Mouse (Mus musculus): ENCODE measurements at regions not wholly inside any gene's neighbourhood (a gene's known extent, or its start where the extent isn't known, plus 50 kb on each side); places are given as distances from the start of the nearest gene placed in this dataset.

GRCm38 (mm10) chr1:184608338-184608737, 124.1 kb downstream of the Hlx start:
- no peak for DNase-seq (ENCODE audit: low spot score in 2 of 2)

- DNase-seq (ENCODE audit: low spot score in 2 of 2): no peak
Measured at GRCm38 (mm10) chr1:184606541-184606940, 125.9 kb downstream of the Hlx start.

DNA sequence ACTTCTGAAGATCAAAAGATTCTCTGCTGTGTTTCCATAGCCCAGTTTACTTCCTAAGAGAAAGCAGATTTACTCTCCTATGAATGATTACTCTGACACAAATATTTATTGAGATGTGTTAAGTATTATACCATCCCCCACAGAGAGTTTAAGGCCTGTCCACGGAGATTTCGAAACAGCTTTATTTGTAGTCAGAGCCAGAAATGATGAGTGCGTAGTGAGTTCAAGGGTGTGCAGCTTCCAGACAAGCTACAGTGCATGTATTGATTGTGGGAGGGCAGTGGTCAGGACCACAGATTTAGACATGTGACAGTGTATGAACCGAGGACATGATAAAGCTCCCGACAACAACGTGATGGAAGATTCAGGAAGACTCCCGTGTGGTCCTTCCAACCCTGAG, 126.8 kb downstream of the Hlx start:
- DNase-seq (ENCODE audit: low spot score in 2 of 2): no peak

DNA sequence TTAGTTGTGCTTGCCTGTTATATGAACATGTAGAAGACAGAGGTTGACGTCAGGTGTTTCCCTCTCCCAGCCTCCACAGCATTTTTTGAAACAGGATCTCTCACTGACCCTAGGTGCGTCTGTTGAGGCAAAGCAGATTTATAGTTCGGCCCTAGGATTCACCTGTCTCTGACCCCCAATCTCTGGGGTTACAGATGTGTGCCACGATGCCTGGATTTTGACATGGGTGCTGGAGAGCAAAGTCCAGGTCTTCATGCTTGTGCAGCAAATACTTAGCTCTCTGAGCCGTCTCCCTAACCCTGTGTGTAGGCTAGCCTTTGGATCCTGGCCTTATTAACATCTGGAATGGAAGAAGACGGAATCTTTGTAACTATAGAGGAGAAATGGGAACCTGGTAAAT, 129.3 kb downstream of the Hlx start:
- DNase-seq (ENCODE audit: low spot score in 2 of 2): no peak

DNA sequence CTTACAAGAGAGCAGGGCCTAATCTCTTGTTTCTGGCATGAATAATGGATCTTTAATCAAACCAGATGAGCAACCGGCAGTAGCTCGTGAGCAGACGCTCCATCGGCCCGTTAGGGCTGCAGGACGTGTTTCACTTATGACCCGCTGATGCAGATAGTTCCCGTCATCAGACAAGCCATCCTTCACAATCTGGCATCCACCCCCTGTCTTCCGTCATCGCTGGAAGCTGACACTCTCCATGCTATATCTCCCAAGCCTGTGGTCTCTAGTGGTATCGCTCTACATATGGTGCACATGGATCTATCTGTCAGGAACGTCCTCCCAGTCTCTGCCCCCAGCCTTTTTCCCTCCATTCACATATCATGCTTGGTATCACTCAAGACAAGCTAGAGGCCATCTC, 137.0 kb downstream of the Hlx start:
- no peak for DNase-seq (ENCODE audit: low spot score in 2 of 2)

- DNase-seq (ENCODE audit: low spot score in 2 of 2): no peak
Measured at GRCm38 (mm10) chr1:184590634-184591033, 141.8 kb downstream of the Hlx start.

- no peak for DNase-seq (ENCODE audit: low spot score in 2 of 2)
Measured at GRCm38 (mm10) chr1:184589277-184589676, 143.1 kb downstream of the Hlx start.

GRCm38 (mm10) chr1:184584505-184584874, 147.9 kb downstream of the Hlx start:
- no peak for DNase-seq (ENCODE audit: low spot score in 2 of 2)

- DNase-seq (ENCODE audit: low spot score in 2 of 2): no peak
Measured at GRCm38 (mm10) chr1:184583751-184584504, 148.5 kb downstream of the Hlx start.

DNA sequence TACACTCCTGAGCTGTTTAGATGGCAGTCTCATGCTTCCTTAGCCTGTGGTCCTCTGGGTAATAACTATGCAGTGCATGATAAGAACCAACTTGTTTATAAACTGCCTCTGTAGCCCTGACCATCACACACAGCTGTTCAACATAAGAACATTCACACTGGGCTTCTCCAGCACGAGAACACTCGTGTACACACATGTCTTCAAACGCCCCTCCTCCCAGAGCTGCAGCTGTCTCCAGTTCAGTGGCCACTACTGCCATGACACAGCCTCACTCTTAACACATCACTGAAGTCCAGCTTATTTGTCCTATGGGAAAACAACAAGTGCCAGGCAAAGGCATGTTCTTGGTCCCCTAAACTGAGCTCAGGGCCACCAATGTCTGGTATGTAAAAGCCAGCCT, 152.9 kb downstream of the Hlx start:
- DNase-seq (ENCODE audit: low spot score in 2 of 2): no peak

DNA sequence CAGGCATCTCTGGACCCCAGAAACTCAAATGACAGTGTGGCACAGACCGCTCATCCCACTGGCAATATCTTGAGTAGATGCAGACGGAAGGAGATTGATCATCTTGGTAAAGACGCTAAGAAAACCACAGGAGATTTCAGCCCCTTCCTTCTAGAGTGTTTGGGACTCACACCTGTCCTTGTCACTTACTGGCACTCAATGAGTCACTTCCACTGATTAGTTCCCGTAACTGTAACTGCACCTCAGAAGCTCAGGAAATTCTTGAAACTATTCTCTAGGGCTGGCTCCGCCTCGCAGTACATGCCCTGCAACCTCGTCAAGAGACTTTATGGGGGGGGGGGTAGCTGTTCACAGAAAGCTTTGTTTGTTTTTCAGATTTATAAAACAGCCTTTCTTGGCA, 155.9 kb downstream of the Hlx start:
- DNase-seq (ENCODE audit: low spot score in 2 of 2): no peak

DNA sequence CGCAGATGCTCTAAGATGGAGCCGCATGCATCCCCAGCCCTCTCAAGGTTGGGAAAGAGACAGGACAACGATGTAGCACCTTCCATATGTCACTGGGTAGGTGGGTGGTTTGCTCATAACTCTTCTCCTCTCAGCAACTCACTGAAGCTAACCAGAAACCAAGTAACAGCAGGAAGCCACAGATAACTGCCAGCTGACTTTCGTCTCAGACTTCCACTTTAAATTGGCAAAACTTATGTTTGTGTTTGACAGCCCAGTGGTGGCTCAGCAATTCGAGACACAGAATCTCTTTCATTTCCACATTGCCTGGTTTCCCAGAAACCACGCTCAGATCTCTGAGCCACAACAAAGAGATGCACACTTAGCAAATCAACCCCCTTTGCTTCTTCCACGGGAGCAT, 159.1 kb downstream of the Hlx start:
- DNase-seq (ENCODE audit: low spot score in 2 of 2): no peak

- no peak for DNase-seq (ENCODE audit: low spot score in 2 of 2)
Measured at GRCm38 (mm10) chr1:184570681-184571080, 161.7 kb downstream of the Hlx start.

GRCm38 (mm10) chr1:184562926-184563325, 169.5 kb downstream of the Hlx start:
- no peak for DNase-seq (ENCODE audit: low spot score in 2 of 2)

GRCm38 (mm10) chr1:184562239-184562638, 170.2 kb downstream of the Hlx start:
- DNase-seq (ENCODE audit: low spot score in 2 of 2): no peak

- no peak for DNase-seq (ENCODE audit: low spot score in 2 of 2)
Measured at GRCm38 (mm10) chr1:184559543-184559942, 172.9 kb downstream of the Hlx start.

- DNase-seq (ENCODE audit: low spot score in 2 of 2): no peak
Measured at GRCm38 (mm10) chr1:184553791-184554190, 178.6 kb downstream of the Hlx start.

DNA sequence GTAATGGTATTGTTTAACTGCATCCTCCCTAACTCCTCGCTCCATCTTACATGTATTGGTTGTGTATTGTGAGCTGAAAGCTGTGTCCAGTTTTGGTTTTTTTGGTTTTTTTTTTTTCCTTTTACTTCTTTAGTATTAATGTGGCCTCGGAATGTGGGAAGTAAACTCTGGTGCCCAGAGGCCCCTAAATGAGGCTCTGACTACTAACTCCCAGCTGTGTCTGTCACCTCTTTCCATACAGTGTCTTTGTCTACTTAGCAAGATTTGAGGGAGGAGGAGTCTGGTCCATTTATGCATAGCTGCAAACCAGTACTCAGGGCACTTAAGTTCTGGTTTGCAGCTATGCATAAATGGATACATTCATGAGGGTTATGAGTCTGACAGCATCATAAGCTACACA, 181.9 kb downstream of the Hlx start:
- DNase-seq (ENCODE audit: low spot score in 2 of 2): no peak

DNA sequence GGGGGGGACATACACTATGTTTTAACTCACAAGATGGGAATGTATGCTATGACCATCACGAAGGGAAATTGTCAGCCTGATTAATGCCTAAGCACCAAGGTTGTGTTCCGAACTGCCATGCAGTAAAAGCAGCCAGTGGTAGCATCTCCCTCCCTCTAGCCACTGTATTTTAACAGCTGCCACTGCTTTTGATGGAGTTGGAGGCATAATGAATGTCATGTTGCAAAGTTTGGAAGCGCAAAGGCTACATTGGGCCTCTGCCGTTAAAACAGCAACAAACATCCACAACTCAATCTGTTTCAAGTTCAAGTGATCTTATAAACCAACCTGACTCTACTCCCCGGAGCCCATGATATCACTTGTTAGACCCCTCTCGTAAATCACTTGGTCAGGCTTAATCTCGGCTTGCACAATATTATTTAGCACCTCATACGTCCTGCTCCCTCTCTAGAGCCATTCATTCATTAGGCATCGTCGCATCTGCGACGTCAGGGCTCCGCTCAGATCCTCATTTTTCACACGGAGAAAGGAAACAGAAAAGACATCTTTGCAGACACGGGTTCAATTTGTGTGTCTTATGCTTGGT, 184.7 kb downstream of the Hlx start:
- no peak for DNase-seq (ENCODE audit: low spot score in 2 of 2)

GRCm38 (mm10) chr1:184546140-184546661, 186.2 kb downstream of the Hlx start:
- DNase-seq (ENCODE audit: low spot score in 2 of 2): no peak

DNA sequence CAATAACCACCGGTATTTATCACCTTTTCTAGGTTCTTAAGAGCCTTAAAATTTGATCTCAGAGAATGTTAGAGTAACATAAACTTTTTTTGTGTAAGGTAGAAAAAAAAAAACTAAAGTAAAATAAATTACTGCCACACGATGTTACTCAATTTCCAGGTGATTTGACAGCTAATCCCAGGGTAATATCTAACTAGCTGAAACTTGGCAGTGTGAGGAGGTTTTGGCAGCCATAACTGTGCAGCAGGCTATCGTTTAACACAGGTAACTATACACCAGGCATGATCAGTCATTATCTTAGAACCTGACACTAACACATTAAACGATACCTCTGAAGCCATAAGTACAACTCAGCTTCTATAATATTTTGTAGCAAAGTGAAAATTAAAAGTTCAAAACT, 187.3 kb downstream of the Hlx start:
- no peak for DNase-seq (ENCODE audit: low spot score in 2 of 2)

DNA sequence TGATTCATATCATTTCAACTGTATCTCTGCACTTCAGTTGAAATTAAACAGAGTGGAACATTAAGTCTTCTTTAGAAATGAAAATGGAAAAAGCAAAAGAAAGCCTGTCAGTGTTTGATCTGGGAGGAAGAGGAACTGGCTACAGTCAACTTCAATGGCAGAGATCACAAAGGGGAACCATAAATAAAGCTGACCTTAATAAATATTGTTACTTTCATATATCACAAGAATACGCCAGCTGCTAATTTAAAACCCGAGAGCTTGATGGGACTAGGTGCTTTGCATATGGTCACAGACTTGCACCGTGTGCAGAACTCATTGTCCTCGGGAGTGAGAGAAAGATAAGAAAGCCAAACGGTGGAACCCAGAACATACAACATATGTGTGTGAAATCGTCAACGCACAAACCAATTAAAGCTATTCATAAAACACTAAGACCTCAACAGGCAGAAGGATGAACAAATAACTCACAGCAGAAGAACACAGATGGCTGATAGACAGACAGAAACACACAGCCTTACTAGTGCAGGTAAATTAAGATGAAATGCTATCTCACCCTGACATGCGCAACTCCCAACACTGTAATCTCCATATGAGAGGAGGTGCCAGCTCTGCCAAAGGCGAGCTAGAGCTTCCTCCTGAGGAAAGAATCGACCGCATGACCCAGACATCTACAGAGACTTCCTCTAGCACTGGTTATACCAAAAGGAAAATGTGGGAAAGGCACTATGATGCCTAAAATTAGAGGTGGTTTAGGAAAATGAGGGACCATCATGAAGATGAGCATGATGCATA, 189.9 kb downstream of the Hlx start:
- DNase-seq (ENCODE audit: low spot score in 2 of 2): no peak

Measured in adrenal gland, postnatal 4 days (tissue).